8 mouse cellular contexts compared by ENCODE assay signal in genomic region chr7:25250141-25250972, GRCm38 (mm10). TPM values are rescaled to one million over a fixed set of nuclear protein-coding genes. Genes with fewer than 3 reads are reported as not detected.
DNase-seq lines count a peak whose midpoint lies in the region; ATAC-seq lines count a peak whose summit lies in the region.

Gene Erf, minus strand, starts transcription at chr7:25250761.

- peaks cover 23% of the 10 kb centered on the region for H3K36me3 ChIP-seq in forebrain, embryonic 10.5 days (replicated peaks)
- peaks cover 11% of the 10 kb centered on the region for H3K36me3 ChIP-seq in heart, embryonic 14.5 days (ENCODE audit: control insufficient read depth, insufficient read depth, low read length)
- H3K36me3 ChIP-seq in liver, embryonic 12.5 days: peaks cover 13% of the 10 kb centered on the region
- H3K36me3 ChIP-seq in splenic B cell, adult 2 months (ENCODE audit: control insufficient read depth, insufficient read depth, low read length, poor library complexity, severe bottlenecking): no peaks in the 10 kb centered on the region

- H3K27ac ChIP-seq in forebrain, embryonic 10.5 days: peak within 1 kb of the TSS; percentile 98
- peak within 1 kb of the TSS; percentile 88 to 98 for H3K27ac ChIP-seq in heart, embryonic 14.5 days (replicated peaks in 1 of 2; ENCODE audit: control insufficient read depth in 1 of 2, insufficient read depth in 1 of 2, low read depth in 2 of 2, low read length in 2 of 2)
- H3K27ac ChIP-seq in liver, embryonic 12.5 days: peak within 1 kb of the TSS; percentile 88

- under 1% methylated on average over 65 of the region's 81 CpGs for WGBS in forebrain, embryonic 10.5 days
- WGBS in heart, embryonic 14.5 days: under 1% methylated on average over 61 of the region's 81 CpGs
- 1% methylated on average over 67 of the region's 81 CpGs for WGBS in liver, embryonic 12.5 days (ENCODE audit: insufficient replicate concordance)

- H3K4me3 ChIP-seq in forebrain, embryonic 10.5 days: peak within 1 kb of the TSS; percentile 98
- H3K4me3 ChIP-seq in heart, embryonic 14.5 days (ENCODE audit: control insufficient read depth in 1 of 2, insufficient read depth in 1 of 2, low read depth in 1 of 2, low read length in 2 of 2): peak within 1 kb of the TSS; percentile 87 to 100
- H3K4me3 ChIP-seq in liver, embryonic 12.5 days: peak within 1 kb of the TSS; percentile 75

- ATAC-seq in heart, embryonic 14.5 days (ENCODE audit: insufficient number of reproducible peaks, insufficient read depth, low FRiP score, low read depth): peak; percentile 75
- peak; percentile 82 for ATAC-seq in liver, embryonic 12.5 days

- DNase-seq in CD4-positive, CD25-positive, alpha-beta regulatory T cell, adult 2 months (ENCODE audit: low read depth, low spot score): peak; percentile 98
- peak; percentile 84 for DNase-seq in c-Kit-positive CD71-negative TER-119-negative erythroid progenitor cells, embryonic 14.5 days (ENCODE audit: low read depth)
- DNase-seq in forebrain, embryonic 10.5 days (ENCODE audit: extremely low spot score, low spot score): peak; percentile 95
- peak; percentile 98 for DNase-seq in kidney, postnatal 14 days
- peak; percentile 97 for DNase-seq in naive thymus-derived CD4-positive, alpha-beta T cell, adult 2 months (ENCODE audit: low read depth)
- DNase-seq in splenic B cell, adult 2 months (ENCODE audit: low read depth, low spot score): peak; percentile 97

- peak within 1 kb of the TSS; percentile 97 for H3K4me2 ChIP-seq in heart, embryonic 14.5 days (ENCODE audit: low read length)
- H3K4me2 ChIP-seq in liver, embryonic 12.5 days: peak within 1 kb of the TSS; percentile 100

- H3K9ac ChIP-seq in heart, embryonic 14.5 days (ENCODE audit: low read length): peak within 1 kb of the TSS; percentile 99
- peak within 1 kb of the TSS; percentile 91 for H3K9ac ChIP-seq in liver, embryonic 12.5 days

- peaks cover 54% of the 10 kb centered on the region for H3K4me1 ChIP-seq in forebrain, embryonic 10.5 days
- H3K4me1 ChIP-seq in heart, embryonic 14.5 days (ENCODE audit: control insufficient read depth in 2 of 2, insufficient read depth in 2 of 2, low read length in 2 of 2): peaks cover 23 to 37% of the 10 kb centered on the region in 2 experiments
- peaks cover 60% of the 10 kb centered on the region for H3K4me1 ChIP-seq in liver, embryonic 12.5 days

- H3K27me3 ChIP-seq in forebrain, embryonic 10.5 days (ENCODE audit: poor library complexity, severe bottlenecking): no peaks in the 10 kb centered on the region
- no peaks in the 10 kb centered on the region for H3K27me3 ChIP-seq in heart, embryonic 14.5 days (ENCODE audit: control insufficient read depth, insufficient read depth, low read length)
- H3K27me3 ChIP-seq in liver, embryonic 12.5 days (replicated peaks): 0 out of 2 replicates have a peak, but pooled peaks cover 8% of the 10 kb centered on the region
- no peaks in the 10 kb centered on the region; the same call in none of the 2 replicates for H3K27me3 ChIP-seq in splenic B cell, adult 2 months (ENCODE audit: control insufficient read depth, insufficient read depth, low read length, poor library complexity, severe bottlenecking)

- no peaks in the 10 kb centered on the region for H3K9me3 ChIP-seq in forebrain, embryonic 10.5 days
- no peaks in the 10 kb centered on the region for H3K9me3 ChIP-seq in heart, embryonic 14.5 days (ENCODE audit: control insufficient read depth, low read length)
- H3K9me3 ChIP-seq in liver, embryonic 12.5 days (replicated peaks): no peaks in the 10 kb centered on the region

RNA-seq across cellular contexts. Expression of gene Erf, which starts in this region (rescaled TPM):
- polyA plus RNA-seq in forebrain, embryonic 10.5 days (2016; fragmentation: Nextera tagmentation; extraction: Ambion mirVana): 8.4 and 10.1 TPM in 2 replicates
- 14.4 and 17.4 TPM in 2 replicates for polyA plus RNA-seq in heart, embryonic 14.5 days (2014; fragmentation: Nextera tagmentation; extraction: Ambion mirVana)
- 6.5 and 7.5 TPM in 2 replicates for polyA plus RNA-seq in liver, embryonic 12.5 days (2016; fragmentation: Nextera tagmentation; extraction: Ambion mirVana)

Comparison
In these comparisons a context has a peak if more than half of its experiments do, and no peak if none do; other contexts are left out.
1. Peak in every context shown above with its lines: DNase-seq, ATAC-seq, H3K4me3 ChIP-seq and H3K27ac ChIP-seq.